Mouse (Mus musculus) myocyte (in vitro differentiated cells): ENCODE data around the gene Tma7.

Source experiments
- CEBPB ChIP-seq: IDR thresholded peaks from 2 replicates; pipeline ENCODE4 v1.6.1; 2011; ENCODE audit warnings: mild to moderate bottlenecking, moderate library complexity; ENCODE audit not compliant: poor library complexity, insufficient read depth, severe bottlenecking
- E2F4 ChIP-seq: IDR thresholded peaks from one replicate; pipeline ENCODE4 v1.6.1; 2011; ENCODE audit warnings: mild to moderate bottlenecking, control low read depth, moderate library complexity; ENCODE audit not compliant: insufficient read depth
- MAX ChIP-seq: IDR thresholded peaks from one replicate; pipeline ENCODE4 v1.6.1; 2011; ENCODE audit warnings: low read depth, mild to moderate bottlenecking, control low read depth
- MYOD1 ChIP-seq, 3 experiments: IDR thresholded peaks; one replicate each; pipeline ENCODE4 v1.6.1; 2011; ENCODE audit warnings: control low read depth in 2 of 3, low read depth in 2 of 3, mild to moderate bottlenecking in 2 of 3, moderate library complexity in 1 of 3; ENCODE audit not compliant: insufficient read length in 2 of 3, control insufficient read depth in 1 of 3
- MYOG ChIP-seq, 3 experiments: IDR thresholded peaks; one replicate each; pipeline ENCODE4 v1.6.1; 2011; ENCODE audit warnings: control low read depth in 2 of 3, low read depth in 2 of 3, mild to moderate bottlenecking in 2 of 3; ENCODE audit not compliant: insufficient read length in 2 of 3, control insufficient read depth in 1 of 3, insufficient read depth in 1 of 3
- POLR2A ChIP-seq: IDR thresholded peaks from one replicate; pipeline ENCODE4 v1.6.1; 2011; ENCODE audit warnings: low read depth, mild to moderate bottlenecking, control low read depth, moderate library complexity; ENCODE audit not compliant: insufficient read length
- POLR2AphosphoS2 ChIP-seq: IDR thresholded peaks from one replicate; pipeline ENCODE4 v1.6.1; 2011; ENCODE audit warnings: low read depth, control low read depth; ENCODE audit not compliant: insufficient read length
- REST ChIP-seq: IDR thresholded peaks from one replicate; pipeline ENCODE4 v1.6.1; 2011; ENCODE audit warnings: mild to moderate bottlenecking, control low read depth, moderate library complexity; ENCODE audit not compliant: insufficient read depth, insufficient read length
- SRF ChIP-seq: IDR thresholded peaks from one replicate; pipeline ENCODE4 v1.6.1; 2011; ENCODE audit warnings: low read depth; ENCODE audit not compliant: control insufficient read depth, insufficient read length
- TCF12 ChIP-seq: IDR thresholded peaks from one replicate; pipeline ENCODE4 v1.6.1; 2011; ENCODE audit warnings: mild to moderate bottlenecking, control low read depth; ENCODE audit not compliant: poor library complexity, insufficient read depth, severe bottlenecking
- TCF3 ChIP-seq: IDR thresholded peaks from one replicate; pipeline ENCODE4 v1.6.1; 2011; ENCODE audit warnings: low read depth, control low read depth; ENCODE audit not compliant: insufficient read length
- USF1 ChIP-seq: IDR thresholded peaks from one replicate; pipeline ENCODE4 v1.6.1; 2011; ENCODE audit warnings: low read depth, mild to moderate bottlenecking, control low read depth, moderate library complexity

DNA sequence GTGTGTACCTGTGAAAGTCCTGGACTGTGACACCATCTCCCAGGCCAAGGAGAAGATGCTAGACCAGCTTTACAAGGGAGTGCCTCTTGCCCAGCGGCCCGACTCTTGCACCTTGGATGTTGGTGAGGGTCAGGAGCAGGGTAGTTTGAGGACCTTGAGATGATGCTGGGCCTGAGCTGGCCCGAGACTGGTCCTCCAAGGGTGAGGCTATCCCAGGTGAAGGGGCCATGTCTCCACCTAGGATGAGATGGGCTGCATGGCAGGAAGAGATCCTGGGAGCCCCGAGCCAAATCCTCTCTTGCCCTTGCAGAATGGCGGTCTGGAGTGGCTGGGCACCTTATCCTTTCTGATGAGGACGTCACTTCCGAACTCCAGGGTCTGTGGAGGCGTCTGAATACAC, 30.9 kb upstream of the Tma7 start:
- TF ChIP-seq E2F4 = no peak
- TF ChIP-seq TCF12 = no peak
- TF ChIP-seq USF1 = no peak
- TF ChIP-seq POLR2AphosphoS2 = no peak
- no peak for TF ChIP-seq MYOD1 (IDR thresholded peaks at IDR 0.05; ENCODE audit: control insufficient read depth in 1 of 3, insufficient read length in 2 of 3, low read depth in 2 of 3)
- no peak for TF ChIP-seq POLR2A
- TF ChIP-seq MAX = no peak
- TF ChIP-seq CEBPB = no peak
- no peak for TF ChIP-seq TCF3
- no peak for TF ChIP-seq SRF
- no peak for TF ChIP-seq REST
- TF ChIP-seq MYOG (IDR thresholded peaks at IDR 0.05; ENCODE audit: control insufficient read depth in 1 of 3, insufficient read depth in 1 of 3, insufficient read length in 2 of 3, low read depth in 2 of 3) = no peak
